In genomic region chr10:56566836-56567442, GRCm38 (mm10) we compare ENCODE assay signal across 27 mouse cellular contexts.
"Had no signal": no experiment of that assay in that cellular context is flagged by ENCODE, and none has a peak within 500 bp of the region (broad histone marks: within the 10 kb centered on the region; RNA-seq: fewer than 3 reads in every experiment).

No protein-coding gene starts in this region.

- H3K36me3 ChIP-seq: heart, embryonic 13.5 days; heart, embryonic 15.5 days; hindbrain, embryonic 13.5 days; hindbrain, embryonic 15.5 days; kidney, embryonic 15.5 days; limb, embryonic 13.5 days; limb, embryonic 15.5 days; liver, embryonic 12.5 days had no signal

- ATAC-seq: hindbrain, postnatal 0 days; intestine, embryonic 16.5 days; liver, embryonic 12.5 days had no signal

- H3K4me1 ChIP-seq: heart, embryonic 13.5 days; heart, embryonic 15.5 days; hindbrain, embryonic 13.5 days; hindbrain, embryonic 15.5 days; kidney, embryonic 15.5 days; limb, embryonic 13.5 days; limb, embryonic 15.5 days; liver, embryonic 12.5 days had no signal

- H3K27ac ChIP-seq: heart, adult 2 months; heart, embryonic 13.5 days; heart, embryonic 15.5 days; hindbrain, embryonic 13.5 days; hindbrain, embryonic 15.5 days; hindbrain, postnatal 0 days; kidney, embryonic 15.5 days; kidney, postnatal 0 days; left cerebral cortex, adult 2 months; limb, embryonic 13.5 days; limb, embryonic 15.5 days; liver, embryonic 12.5 days; liver, embryonic 14.5 days had no signal

- H3K9ac ChIP-seq: heart, embryonic 13.5 days; heart, embryonic 15.5 days; hindbrain, embryonic 13.5 days; hindbrain, embryonic 15.5 days; kidney, embryonic 15.5 days; limb, embryonic 13.5 days; limb, embryonic 15.5 days; liver, embryonic 12.5 days; liver, embryonic 14.5 days had no signal

- H3K4me3 ChIP-seq: heart, adult 2 months; heart, embryonic 13.5 days; heart, embryonic 15.5 days; hindbrain, embryonic 13.5 days; hindbrain, embryonic 15.5 days; kidney, embryonic 15.5 days; left cerebral cortex, adult 2 months; limb, embryonic 13.5 days; limb, embryonic 15.5 days; liver, embryonic 12.5 days had no signal

- H3K9me3 ChIP-seq: heart, embryonic 13.5 days; heart, embryonic 15.5 days; hindbrain, embryonic 13.5 days; hindbrain, embryonic 15.5 days; kidney, embryonic 15.5 days; limb, embryonic 13.5 days; limb, embryonic 15.5 days; liver, embryonic 12.5 days had no signal

- H3K27me3 ChIP-seq: heart, embryonic 13.5 days; heart, embryonic 15.5 days; hindbrain, embryonic 13.5 days; hindbrain, embryonic 15.5 days; kidney, embryonic 15.5 days; limb, embryonic 13.5 days; limb, embryonic 15.5 days; liver, embryonic 12.5 days had no signal

- DNase-seq: gastrocnemius, postnatal 14 days; gastrocnemius, postnatal 36 days; heart, adult 11 months; heart, adult 2 months; heart, postnatal 14 days; heart, postnatal 36 days; kidney, adult 11 months; kidney, adult 2 months; kidney, adult 9 months; kidney, postnatal 14 days; kidney, postnatal 36 days; layer of hippocampus, adult 9-11 months; layer of hippocampus, postnatal 36 days had no signal

- H3K4me2 ChIP-seq: heart, embryonic 11.5 days; heart, embryonic 13.5 days; heart, embryonic 15.5 days; hindbrain, embryonic 13.5 days; hindbrain, embryonic 15.5 days; kidney, embryonic 15.5 days; limb, embryonic 13.5 days; limb, embryonic 15.5 days; liver, embryonic 12.5 days had no signal
